Mouse (Mus musculus) monocyte, adult 59 days (primary cell): ENCODE measurements around the gene Elavl4. TPM values are rescaled to one million over a fixed set of nuclear protein-coding genes. Genes with fewer than 3 reads are reported as not detected.

ENCODE experiments used
- total RNA-seq, 2 experiments: library from RNA; stranded (reverse); gene quantifications; one replicate each; pipeline ENCODE4 v1.2.4; 2023

Elavl4 gene
- total RNA-seq = under 1 TPM; 0.16 to 0.39 TPM

GRCm38 (mm10) chr4:110351178-110352000 lies at the start of gene Elavl4:
TSS of gene Elavl4 (minus strand) at chr4:110351909.

GRCm38 (mm10) chr4:110397618-110398045 lies 45.9 kb upstream of the Elavl4 start, which contains the start of gene Agbl4:
TSS of gene Agbl4 (plus strand) at chr4:110397661.

Other genes starting within 250 kb of the Elavl4 start
- gene Agbl4, start 45.8 kb upstream of the Elavl4 start, total RNA-seq = not detected